Mouse (Mus musculus) neural tube, embryonic 11.5 days (tissue): Measurements from ENCODE around the gene Hnrnpm. TPM values are rescaled to one million over a fixed set of nuclear protein-coding genes. Genes with fewer than 3 reads are reported as not detected.

ENCODE experiments used
- ATAC-seq: fragments of 200-750 bp; cut with Nextera tagmentation; 2 replicates; pipeline ENCODE4 v1.8.0; 2017; ENCODE audit warnings: moderate number of reproducible peaks, mild to moderate bottlenecking, moderate TSS enrichment, moderate library complexity; ENCODE audit not compliant: insufficient read depth, low FRiP score, low TSS enrichment
- DNase-seq: peaks from one replicate; pipeline ENCODE4 v3.0.0-alpha.2; 2015; ENCODE audit warnings: low spot score
- H3K27ac ChIP-seq: fragments of 300-500 bp; sonication (generic); 2 replicates; pipeline ENCODE4 v1.5.1; 2014; ENCODE audit warnings: low read depth, mild to moderate bottlenecking, low read length
- H3K27me3 ChIP-seq: fragments of 300-500 bp; sonication (generic); 2 replicates; pipeline ENCODE4 v1.6.1; 2014; ENCODE audit warnings: mild to moderate bottlenecking, low read length, mixed read lengths; ENCODE audit not compliant: control insufficient read depth, insufficient read depth
- H3K36me3 ChIP-seq: fragments of 300-500 bp; sonication (generic); 2 replicates; pipeline ENCODE4 v1.6.1; 2014; ENCODE audit warnings: mild to moderate bottlenecking, low read length, moderate library complexity, mixed read lengths; ENCODE audit not compliant: control insufficient read depth, insufficient read depth
- H3K4me1 ChIP-seq: fragments of 300-500 bp; sonication (generic); 2 replicates; pipeline ENCODE4 v1.6.1; 2014; ENCODE audit warnings: low read length, mixed read lengths; ENCODE audit not compliant: control insufficient read depth, insufficient read depth
- H3K4me2 ChIP-seq: fragments of 300-500 bp; sonication (generic); 2 replicates; pipeline ENCODE4 v1.6.1; 2014; ENCODE audit warnings: low read depth, mild to moderate bottlenecking, moderate library complexity
- H3K4me3 ChIP-seq: fragments of 300-500 bp; sonication (generic); 2 replicates; pipeline ENCODE4 v1.5.1; 2014; ENCODE audit warnings: low read depth, low read length
- H3K9ac ChIP-seq: fragments of 300-500 bp; sonication (generic); 2 replicates; pipeline ENCODE4 v1.6.1; 2014; ENCODE audit warnings: mild to moderate bottlenecking, low read length
- H3K9me3 ChIP-seq: fragments of 300-500 bp; sonication (generic); 2 replicates; pipeline ENCODE4 v1.6.1; 2016; ENCODE audit warnings: low read length; ENCODE audit not compliant: control insufficient read depth
- WGBS: fragments of 180-500 bp; shearing (Covaris S2); extraction: QIAGEN DNeasy Blood & Tissue Kit; methylation state at CpG from one replicate; pipeline ENCODE4 v1.1.7; 2014; 5-methylcytosine and 5-hydroxymethylcytosine counted together
- polyA plus RNA-seq: library from polyadenylated mRNA; unstranded; fragments of >200 nt; fragmentation: Nextera tagmentation; extraction: Ambion mirVana; gene quantifications from 2 replicates; pipeline ENCODE4 v1.2.1, GENCODE M21; 2014

Gene Hnrnpm
- polyA plus RNA-seq, 1 experiment from 2014 or later, result 554 TPM

- H3K4me2 ChIP-seq, result peak overlapping the region; percentile 96
- no peaks in the 10 kb centered on the region for H3K9me3 ChIP-seq
- peaks cover 2% of the 10 kb centered on the region; the same call in 1 of the 2 replicates for H3K36me3 ChIP-seq
- peaks cover 26% of the 10 kb centered on the region for H3K4me1 ChIP-seq
- peak overlapping the region; percentile 100 for H3K9ac ChIP-seq
- peak; percentile 79 for DNase-seq
- ATAC-seq, result peak; percentile 67
- no peaks in the 10 kb centered on the region for H3K27me3 ChIP-seq
- 0% methylated on average over 44 of the region's 44 CpGs for WGBS
- H3K27ac ChIP-seq, result peak overlapping the region; percentile 97
- peak overlapping the region; percentile 88 for H3K4me3 ChIP-seq
Observed at GRCm38 (mm10) chr17:33684671-33685231, 1.9 kb downstream of the Hnrnpm start.

- peaks cover 2% of the 10 kb centered on the region; the same call in 1 of the 2 replicates for H3K36me3 ChIP-seq
- no peak overlapping the region for H3K4me2 ChIP-seq
- no peak overlapping the region for H3K4me3 ChIP-seq
- H3K9ac ChIP-seq, result no peak overlapping the region
- no peaks in the 10 kb centered on the region for H3K27me3 ChIP-seq
- no peak overlapping the region for H3K27ac ChIP-seq
- ATAC-seq, result no peak
- H3K9me3 ChIP-seq, result no peaks in the 10 kb centered on the region
- peaks cover 26% of the 10 kb centered on the region for H3K4me1 ChIP-seq
- no peak for DNase-seq
Observed at GRCm38 (mm10) chr17:33681767-33682166, 4.9 kb downstream of the Hnrnpm start.

GRCm38 (mm10) chr17:33678771-33679170, 7.9 kb downstream of the Hnrnpm start:
- peaks cover 5% of the 10 kb centered on the region for H3K36me3 ChIP-seq
- DNase-seq, result no peak

DNA sequence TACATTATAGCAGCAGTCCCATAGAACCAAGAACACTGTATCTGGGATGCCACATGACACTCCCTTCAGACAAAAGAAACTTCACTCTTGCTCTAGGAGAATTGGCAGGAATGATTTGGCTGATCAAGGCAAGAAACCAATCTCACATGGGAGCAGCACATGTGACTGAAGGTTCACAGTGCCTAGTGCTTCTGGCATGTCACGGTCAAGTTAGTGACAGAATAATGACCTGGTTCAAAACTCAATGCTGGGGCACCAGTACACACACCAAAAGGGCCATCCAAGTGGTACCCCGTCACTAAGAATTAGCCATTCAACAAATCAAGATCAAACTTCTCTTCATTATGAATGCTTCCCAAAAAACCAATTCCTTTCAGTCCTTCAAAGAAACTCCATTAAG, 10.6 kb downstream of the Hnrnpm start:
- 96% methylated on average over 2 of the region's 2 CpGs for WGBS
- Histone ChIP-seq H3K4me1 (no peaks in the 10 kb centered on the region), H3K9me3 (no peaks in the 10 kb centered on the region), H3K36me3 (peaks cover 3% of the 10 kb centered on the region; the same call in 1 of the 2 replicates), H3K27me3 (no peaks in the 10 kb centered on the region), H3K4me2 (no peak overlapping the region), H3K9ac (no peak overlapping the region), H3K27ac (no peak overlapping the region), H3K4me3 (no peak overlapping the region)
- ATAC-seq (no peak), DNase-seq (no peak)

More at GRCm38 (mm10) chr17:33678771-33679170, 7.9 kb downstream of the Hnrnpm start:
- Histone ChIP-seq H3K27ac (no peak overlapping the region), H3K4me3 (no peak overlapping the region), H3K9ac (no peak overlapping the region), H3K9me3 (no peaks in the 10 kb centered on the region), H3K4me2 (no peak overlapping the region), H3K4me1 (peaks cover 18% of the 10 kb centered on the region), H3K27me3 (no peaks in the 10 kb centered on the region)
- ATAC-seq, result no peak

- Histone ChIP-seq H3K4me2 (no peak overlapping the region), H3K9ac (no peak overlapping the region)
Observed at GRCm38 (mm10) chr17:33675452-33675851, 11.2 kb downstream of the Hnrnpm start.

DNA sequence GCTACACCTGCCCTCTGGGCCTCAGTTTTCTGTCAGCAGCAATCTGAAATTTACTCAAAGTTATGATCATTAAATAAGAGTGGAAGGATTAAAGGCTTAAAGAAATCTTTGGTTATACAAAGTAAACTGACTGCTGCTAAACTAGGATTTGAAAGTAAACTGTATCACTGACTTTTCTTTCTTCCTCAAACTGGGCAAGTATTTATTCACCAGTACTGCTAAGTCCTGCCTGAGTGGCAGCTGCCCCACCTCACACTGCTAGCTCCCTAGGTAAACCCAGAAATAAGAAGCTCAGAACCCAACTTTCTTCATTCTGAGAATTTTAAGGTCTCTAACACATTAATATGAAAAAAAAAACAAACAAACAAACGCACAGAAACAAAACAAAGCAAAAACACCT, 12.8 kb downstream of the Hnrnpm start:
- Histone ChIP-seq H3K27me3 (no peaks in the 10 kb centered on the region), H3K4me1 (no peaks in the 10 kb centered on the region), H3K9ac (no peak overlapping the region), H3K36me3 (peaks cover 3% of the 10 kb centered on the region; the same call in 1 of the 2 replicates), H3K27ac (no peak overlapping the region), H3K4me2 (no peak overlapping the region), H3K9me3 (no peaks in the 10 kb centered on the region), H3K4me3 (no peak overlapping the region)
- WGBS, result 69% methylated on average over 1 of the region's 1 CpGs
- DNase-seq (no peak), ATAC-seq (no peak)

More at GRCm38 (mm10) chr17:33675452-33675851, 11.2 kb downstream of the Hnrnpm start:
- Histone ChIP-seq H3K4me1 (no peaks in the 10 kb centered on the region), H3K9me3 (no peaks in the 10 kb centered on the region), H3K4me3 (no peak overlapping the region), H3K27ac (no peak overlapping the region), H3K27me3 (no peaks in the 10 kb centered on the region), H3K36me3 (peaks cover 3% of the 10 kb centered on the region; the same call in 1 of the 2 replicates)
- no peak for DNase-seq
- ATAC-seq, result no peak

GRCm38 (mm10) chr17:33669681-33670080, 17.0 kb downstream of the Hnrnpm start:
- no peaks in the 10 kb centered on the region for H3K9me3 ChIP-seq
- no peak overlapping the region for H3K4me3 ChIP-seq
- ATAC-seq, result no peak
- no peaks in the 10 kb centered on the region for H3K4me1 ChIP-seq
- H3K36me3 ChIP-seq, result no peaks in the 10 kb centered on the region; the same call in 1 of the 2 replicates
- H3K27ac ChIP-seq, result no peak overlapping the region
- no peak overlapping the region for H3K9ac ChIP-seq
- no peaks in the 10 kb centered on the region for H3K27me3 ChIP-seq
- DNase-seq, result no peak
- no peak overlapping the region for H3K4me2 ChIP-seq
- 90% methylated on average over 3 of the region's 3 CpGs for WGBS

DNA sequence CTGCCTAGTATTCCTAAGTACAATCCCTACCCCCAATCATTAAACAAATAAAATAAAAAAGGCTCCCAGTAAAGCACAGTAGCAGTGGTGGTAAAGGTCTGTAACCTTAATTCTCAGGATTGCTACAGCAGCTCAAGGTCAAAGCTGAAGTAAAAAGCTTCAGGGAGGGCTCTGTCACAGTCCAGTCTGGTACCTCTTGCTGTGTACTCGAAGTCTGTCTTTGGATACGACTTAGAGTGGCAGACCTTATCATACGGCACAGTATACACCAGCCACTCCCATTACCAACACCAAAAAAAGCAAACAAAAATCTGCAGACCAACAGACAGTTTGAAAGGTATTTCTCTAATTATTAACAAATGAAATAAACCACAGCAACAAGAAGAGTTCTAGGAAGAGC, 19.8 kb downstream of the Hnrnpm start:
- Histone ChIP-seq H3K9ac (no peak overlapping the region), H3K4me2 (no peak overlapping the region), H3K4me3 (no peak overlapping the region), H3K36me3 (peaks cover 2% of the 10 kb centered on the region; the same call in 1 of the 2 replicates), H3K27me3 (no peaks in the 10 kb centered on the region), H3K4me1 (no peaks in the 10 kb centered on the region), H3K27ac (no peak overlapping the region), H3K9me3 (no peaks in the 10 kb centered on the region)
- DNase-seq, result no peak
- ATAC-seq, result no peak
- 94% methylated on average over 3 of the region's 3 CpGs for WGBS

GRCm38 (mm10) chr17:33649781-33650475, 36.7 kb downstream of the Hnrnpm start:
- ATAC-seq (no peak), DNase-seq (no peak)
- WGBS, result 97% methylated on average over 34 of the region's 34 CpGs
- no peaks in the 10 kb centered on the region for H3K27me3 ChIP-seq
- no peak overlapping the region for H3K27ac ChIP-seq
- H3K4me3 ChIP-seq, result no peak overlapping the region
- H3K36me3 ChIP-seq, result peaks cover 28% of the 10 kb centered on the region
- no peaks in the 10 kb centered on the region for H3K9me3 ChIP-seq
- H3K9ac ChIP-seq, result no peak overlapping the region
- no peaks in the 10 kb centered on the region for H3K4me1 ChIP-seq
- H3K4me2 ChIP-seq, result no peak overlapping the region
